13 mouse cellular contexts compared by ENCODE assay signal in the genomic region with DNA sequence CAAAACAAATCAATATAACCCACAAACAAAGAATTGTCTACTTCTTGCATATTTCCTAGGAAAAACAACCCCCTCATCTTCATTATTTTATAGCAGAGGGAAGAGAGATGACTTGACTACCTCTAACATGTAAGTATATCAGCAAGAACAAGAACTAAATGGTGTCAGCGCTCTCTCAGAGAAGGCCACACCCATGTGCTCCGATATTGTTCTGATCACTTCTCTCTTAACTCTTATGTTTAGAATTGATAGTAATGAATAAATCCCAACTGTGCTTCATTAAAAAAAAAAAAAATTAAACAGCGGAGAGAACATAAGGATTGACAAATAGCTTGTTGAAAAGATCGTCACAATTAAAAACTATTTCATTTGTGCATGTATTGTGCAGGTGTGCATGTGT. TPM values are rescaled to one million over a fixed set of nuclear protein-coding genes. Genes with fewer than 3 reads are reported as not detected.
DNase-seq lines count a peak whose midpoint lies in the region; ATAC-seq and TF ChIP-seq lines count a peak whose summit lies in the region.
"Had no signal": no experiment of that assay in that cellular context is flagged by ENCODE, and none has a peak within 500 bp of the region (broad histone marks: within the 10 kb centered on the region; RNA-seq: fewer than 3 reads in every experiment).

No protein-coding gene starts in this region.

- H3K36me3 ChIP-seq in stomach, embryonic 14.5 days (ENCODE audit: control insufficient read depth, insufficient read depth, low read length): no peaks in the 10 kb centered on the region
- H3K36me3 ChIP-seq in stomach, postnatal 0 days (ENCODE audit: control insufficient read depth, insufficient read depth, low read length): no peaks in the 10 kb centered on the region
- H3K36me3 ChIP-seq in forebrain, embryonic 14.5 days (ENCODE audit: control insufficient read depth, insufficient read depth, low read length): peaks cover 10% of the 10 kb centered on the region
- no peaks in the 10 kb centered on the region for H3K36me3 ChIP-seq in midbrain, embryonic 11.5 days (ENCODE audit: control insufficient read depth, insufficient read depth, low read length)
- H3K36me3 ChIP-seq: G1E; heart, embryonic 15.5 days had no signal

- TF ChIP-seq CTCF in stomach, postnatal 0 days (IDR thresholded peaks at IDR 0.05; ENCODE audit: low read depth): no peak

- no peak for ATAC-seq in stomach, embryonic 14.5 days (ENCODE audit: insufficient number of reproducible peaks, insufficient read depth, low FRiP score, low read depth)
- no peak for ATAC-seq in stomach, postnatal 0 days (ENCODE audit: low FRiP score, low TSS enrichment)
- ATAC-seq in forebrain, embryonic 14.5 days: no peak
- no peak for ATAC-seq in midbrain, embryonic 11.5 days (ENCODE audit: low FRiP score)

- 77% methylated on average over 4 of the region's 4 CpGs for WGBS in stomach, embryonic 14.5 days
- 75% methylated on average over 4 of the region's 4 CpGs for WGBS in stomach, postnatal 0 days
- 52% methylated on average over 4 of the region's 4 CpGs for WGBS in forebrain, embryonic 14.5 days
- 64% methylated on average over 4 of the region's 4 CpGs for WGBS in midbrain, embryonic 11.5 days

- no peaks in the 10 kb centered on the region for H3K9me3 ChIP-seq in stomach, embryonic 14.5 days (ENCODE audit: control insufficient read depth, low read depth, low read length)
- no peaks in the 10 kb centered on the region for H3K9me3 ChIP-seq in stomach, postnatal 0 days (ENCODE audit: control insufficient read depth, low read length)
- no peaks in the 10 kb centered on the region for H3K9me3 ChIP-seq in forebrain, embryonic 14.5 days (replicated peaks; ENCODE audit: control insufficient read depth, low read length)
- H3K9me3 ChIP-seq in midbrain, embryonic 11.5 days (ENCODE audit: control insufficient read depth, low read length): no peaks in the 10 kb centered on the region
- H3K9me3 ChIP-seq: G1E; heart, embryonic 15.5 days; limb, embryonic 13.5 days had no signal

- TF ChIP-seq EP300 in stomach, postnatal 0 days (optimal IDR thresholded peaks at IDR 0.05): no peak

- H3K4me2 ChIP-seq in stomach, embryonic 14.5 days (replicated peaks; ENCODE audit: low read depth, low read length): 0 out of 2 replicates have a peak overlapping the region, but pooled peaks have one; percentile 24
- H3K4me2 ChIP-seq in stomach, postnatal 0 days (replicated peaks; ENCODE audit: low read depth): no peak overlapping the region
- peak overlapping the region; percentile 79 for H3K4me2 ChIP-seq in forebrain, embryonic 14.5 days (ENCODE audit: low read length)
- peak overlapping the region; percentile 52 for H3K4me2 ChIP-seq in midbrain, embryonic 11.5 days

- no peak for DNase-seq in stomach, postnatal 0 days (ENCODE audit: low spot score)
- DNase-seq in forebrain, embryonic 14.5 days (ENCODE audit: low spot score): peak; percentile 66
- DNase-seq in midbrain, embryonic 11.5 days (ENCODE audit: low spot score, missing footprints): no peak
- no peak for DNase-seq in right cerebral cortex, postnatal 10 days (ENCODE audit: low spot score in 2 of 2)
- DNase-seq in left cerebral cortex, adult 8-10 months (ENCODE audit: low spot score in 2 of 2): no peak
- DNase-seq in heart, postnatal 14 days: no peak
- DNase-seq: adrenal gland, adult 8-10 months; kidney, postnatal 36 days; lung, postnatal 14 days had no signal

- H3K27me3 ChIP-seq in stomach, embryonic 14.5 days (ENCODE audit: control insufficient read depth, insufficient read depth, low read length): no peaks in the 10 kb centered on the region
- H3K27me3 ChIP-seq in stomach, postnatal 0 days (ENCODE audit: control insufficient read depth, insufficient read depth, low read length): no peaks in the 10 kb centered on the region
- H3K27me3 ChIP-seq in forebrain, embryonic 14.5 days (replicated peaks; ENCODE audit: control insufficient read depth, insufficient read depth, low read length): no peaks in the 10 kb centered on the region
- no peaks in the 10 kb centered on the region for H3K27me3 ChIP-seq in midbrain, embryonic 11.5 days (ENCODE audit: control insufficient read depth, insufficient read depth, low read length)
- H3K27me3 ChIP-seq: heart, embryonic 15.5 days; limb, embryonic 13.5 days had no signal

- H3K9ac ChIP-seq in stomach, embryonic 14.5 days (replicated peaks; ENCODE audit: low read depth, low read length): no peak overlapping the region
- H3K9ac ChIP-seq in stomach, postnatal 0 days (ENCODE audit: low read length): no peak overlapping the region
- H3K9ac ChIP-seq in forebrain, embryonic 14.5 days (ENCODE audit: low read length): peak overlapping the region; percentile 79
- peak overlapping the region; percentile 59 for H3K9ac ChIP-seq in midbrain, embryonic 11.5 days (ENCODE audit: low read length)
- H3K9ac ChIP-seq: limb, embryonic 13.5 days had no signal

- intact Hi-C loops in heart, postnatal 14 days (cut with DNase I): loop anchor here (2.0 kb wide), 1 partner anchor 29 kb away; no protein-coding TSS in a partner anchor

- H3K27ac ChIP-seq in stomach, embryonic 14.5 days (ENCODE audit: low read length): peak overlapping the region; percentile 68; the same call in 1 of the 2 replicates
- no peak overlapping the region for H3K27ac ChIP-seq in stomach, postnatal 0 days (replicated peaks)
- H3K27ac ChIP-seq in forebrain, embryonic 14.5 days (ENCODE audit: low read depth, low read length): peak overlapping the region; percentile 99
- H3K27ac ChIP-seq in midbrain, embryonic 11.5 days (ENCODE audit: low read depth, low read length): peak overlapping the region; percentile 98

- H3K4me1 ChIP-seq in stomach, embryonic 14.5 days (ENCODE audit: control insufficient read depth, insufficient read depth, low read length): no peaks in the 10 kb centered on the region
- no peaks in the 10 kb centered on the region for H3K4me1 ChIP-seq in stomach, postnatal 0 days (replicated peaks; ENCODE audit: control insufficient read depth, insufficient read depth)
- H3K4me1 ChIP-seq in forebrain, embryonic 14.5 days (ENCODE audit: control insufficient read depth, insufficient read depth, low read length): peaks cover 5% of the 10 kb centered on the region
- peaks cover 23% of the 10 kb centered on the region for H3K4me1 ChIP-seq in midbrain, embryonic 11.5 days (ENCODE audit: control insufficient read depth, insufficient read depth, low read length)

- H3K4me3 ChIP-seq in stomach, embryonic 14.5 days (ENCODE audit: low read depth, low read length): no peak overlapping the region
- no peak overlapping the region for H3K4me3 ChIP-seq in stomach, postnatal 0 days (ENCODE audit: low read depth, low read length)
- peak overlapping the region; percentile 97 for H3K4me3 ChIP-seq in forebrain, embryonic 14.5 days (ENCODE audit: low read depth, low read length)
- peak overlapping the region; percentile 14; the same call in 1 of the 2 replicates for H3K4me3 ChIP-seq in midbrain, embryonic 11.5 days (ENCODE audit: low read depth, low read length)

RNA-seq across cellular contexts. Expression of a gene that starts 1.8 kb away (rescaled TPM):
- 1,231 and 1,258 TPM in 2 replicates for polyA plus RNA-seq in stomach, embryonic 14.5 days (2014; fragmentation: Nextera tagmentation; extraction: Ambion mirVana)
- 537 and 602 TPM in 2 replicates for polyA plus RNA-seq in stomach, postnatal 0 days (2015; fragmentation: Nextera tagmentation; extraction: Ambion mirVana)
- polyA plus RNA-seq in forebrain, embryonic 14.5 days (2014; fragmentation: Nextera tagmentation; extraction: Ambion mirVana): 18,182 and 18,289 TPM in 2 replicates
- 7,669 and 8,043 TPM in 2 replicates for polyA plus RNA-seq in midbrain, embryonic 11.5 days (2014; fragmentation: Nextera tagmentation; extraction: Ambion mirVana)
- total RNA-seq in left cerebral cortex, adult 8-10 months (2022): 100 to 1,000 TPM; 904 to 960 (median 945) TPM
- 100 to 1,000 TPM; 116 to 154 TPM for total RNA-seq in heart, postnatal 14 days (2021)

RNA-seq across cellular contexts. Expression of a gene that starts 2.0 kb away (rescaled TPM):
- polyA plus RNA-seq in stomach, embryonic 14.5 days (2014; fragmentation: Nextera tagmentation; extraction: Ambion mirVana): not detected in 2 replicates
- not detected in 2 replicates for polyA plus RNA-seq in stomach, postnatal 0 days (2015; fragmentation: Nextera tagmentation; extraction: Ambion mirVana)
- not detected in 2 replicates for polyA plus RNA-seq in forebrain, embryonic 14.5 days (2014; fragmentation: Nextera tagmentation; extraction: Ambion mirVana)
- not detected in 2 replicates for polyA plus RNA-seq in midbrain, embryonic 11.5 days (2014; fragmentation: Nextera tagmentation; extraction: Ambion mirVana)
- total RNA-seq in left cerebral cortex, adult 8-10 months (2022): not detected
- total RNA-seq in heart, postnatal 14 days (2021): not detected
- total RNA-seq: adrenal gland, adult 8-10 months; G1E had no signal
- polyA plus RNA-seq: G1E; heart, embryonic 15.5 days; limb, embryonic 13.5 days had no signal

RNA-seq across cellular contexts. Expression of a gene that starts 21.0 kb away (rescaled TPM):
- 1,548 and 1,685 TPM in 2 replicates for polyA plus RNA-seq in stomach, embryonic 14.5 days (2014; fragmentation: Nextera tagmentation; extraction: Ambion mirVana)
- polyA plus RNA-seq in stomach, postnatal 0 days (2015; fragmentation: Nextera tagmentation; extraction: Ambion mirVana): 470 and 552 TPM in 2 replicates
- 1,499 and 1,719 TPM in 2 replicates for polyA plus RNA-seq in forebrain, embryonic 14.5 days (2014; fragmentation: Nextera tagmentation; extraction: Ambion mirVana)
- polyA plus RNA-seq in midbrain, embryonic 11.5 days (2014; fragmentation: Nextera tagmentation; extraction: Ambion mirVana): 2,214 and 2,255 TPM in 2 replicates
- total RNA-seq in left cerebral cortex, adult 8-10 months (2022): 100 to 1,000 TPM; 560 to 600 (median 569) TPM
- 100 to 1,000 TPM; 164 to 218 TPM for total RNA-seq in heart, postnatal 14 days (2021)

RNA-seq across cellular contexts. Expression of a gene that starts 37.3 kb away (rescaled TPM):
- 5.1 and 8.8 TPM in 2 replicates for polyA plus RNA-seq in stomach, embryonic 14.5 days (2014; fragmentation: Nextera tagmentation; extraction: Ambion mirVana)
- polyA plus RNA-seq in stomach, postnatal 0 days (2015; fragmentation: Nextera tagmentation; extraction: Ambion mirVana): 7.7 and 9.4 TPM in 2 replicates
- polyA plus RNA-seq in forebrain, embryonic 14.5 days (2014; fragmentation: Nextera tagmentation; extraction: Ambion mirVana): 10.9 TPM in 2 replicates
- polyA plus RNA-seq in midbrain, embryonic 11.5 days (2014; fragmentation: Nextera tagmentation; extraction: Ambion mirVana): 7.5 and 9.8 TPM in 2 replicates
- 10 to 100 TPM; 13.7 to 17.9 (median 14.7) TPM for total RNA-seq in left cerebral cortex, adult 8-10 months (2022)
- 10 to 100 TPM; 13.6 to 13.7 TPM for total RNA-seq in heart, postnatal 14 days (2021)

RNA-seq across cellular contexts. Expression of a gene that starts 57.0 kb away (rescaled TPM):
- polyA plus RNA-seq in stomach, embryonic 14.5 days (2014; fragmentation: Nextera tagmentation; extraction: Ambion mirVana): 0.65 and 0.77 TPM in 2 replicates
- polyA plus RNA-seq in stomach, postnatal 0 days (2015; fragmentation: Nextera tagmentation; extraction: Ambion mirVana): 0.89 and 1.1 TPM in 2 replicates
- 0.18 and 0.36 TPM in 2 replicates for polyA plus RNA-seq in forebrain, embryonic 14.5 days (2014; fragmentation: Nextera tagmentation; extraction: Ambion mirVana)
- polyA plus RNA-seq in midbrain, embryonic 11.5 days (2014; fragmentation: Nextera tagmentation; extraction: Ambion mirVana): 0.27 and 0.40 TPM in 2 replicates
- under 1 TPM in 3 of 4 experiments, not detected in 1; 0.12 to 0.39 (median 0.13) TPM for total RNA-seq in left cerebral cortex, adult 8-10 months (2022)
- 1 to 10 TPM; 2.0 to 2.7 TPM for total RNA-seq in heart, postnatal 14 days (2021)
- polyA plus RNA-seq: G1E had no signal

Comparison
In these comparisons a context has a peak if more than half of its experiments do, and no peak if none do; other contexts are left out.
1. H3K4me3 ChIP-seq: peak in forebrain, embryonic 14.5 days (single experiment) and midbrain, embryonic 11.5 days (single experiment); none in stomach, embryonic 14.5 days (single experiment) and stomach, postnatal 0 days (single experiment).
2. H3K9ac ChIP-seq: peak in forebrain, embryonic 14.5 days (single experiment) and midbrain, embryonic 11.5 days (single experiment); none in stomach, embryonic 14.5 days (single experiment) and stomach, postnatal 0 days (single experiment).